Mouse (Mus musculus): ENCODE measurements around the gene Samd4. TPM values are rescaled to one million over a fixed set of nuclear protein-coding genes. Genes with fewer than 3 reads are reported as not detected.
A peak's percentile ranks its signal among the peaks of the same experiment; 100 is the strongest.

The Samd4 gene
- polyA plus RNA-seq, 1 experiment from 2014 or later: 16.1 TPM

DNA sequence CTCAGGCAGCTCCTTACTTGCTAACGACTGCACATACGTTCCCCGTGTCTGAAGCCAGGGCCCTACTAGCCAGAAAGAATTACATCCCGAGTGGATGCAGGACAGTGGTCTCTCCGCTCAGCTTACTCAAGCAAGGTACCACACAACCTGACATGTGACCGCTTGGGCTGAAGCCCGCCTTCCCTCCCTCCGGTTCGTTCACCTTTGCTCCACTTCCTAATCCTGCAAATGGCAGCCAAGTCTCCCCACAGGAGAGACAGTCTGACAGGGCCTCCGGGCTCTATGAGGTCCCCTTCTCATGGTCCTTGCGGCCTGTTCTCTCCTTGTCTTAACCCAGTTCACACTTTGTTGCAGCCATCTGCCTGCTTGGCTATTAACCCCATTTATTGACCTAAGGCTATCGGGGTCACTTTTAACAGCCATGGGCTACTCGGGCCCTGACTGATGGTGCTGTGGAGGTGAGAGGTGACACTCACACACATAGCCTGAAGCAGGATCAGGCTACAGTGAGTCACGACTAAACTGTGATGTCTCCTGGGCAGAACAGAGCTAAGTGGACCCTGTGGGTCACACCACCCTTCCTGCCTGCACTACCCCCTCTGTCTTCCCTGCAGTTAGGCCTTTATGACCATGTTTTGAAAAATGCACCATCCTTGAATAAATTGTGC, 192.5 kb downstream of the Samd4 start:
- peaks cover 27% of the 10 kb centered on the region for H3K4me1 ChIP-seq (ENCODE audit: control insufficient read depth, insufficient read depth, low read length)
- no peak overlapping the region for H3K4me3 ChIP-seq (ENCODE audit: low read length)
- ATAC-seq (replicated peaks; ENCODE audit: extremely low read depth, insufficient read depth, low FRiP score): no peak
- H3K27me3 ChIP-seq (ENCODE audit: control insufficient read depth, insufficient read depth, low read length): no peaks in the 10 kb centered on the region
- 87% methylated on average over 14 of the region's 14 CpGs for WGBS
- no peak overlapping the region for H3K4me2 ChIP-seq (ENCODE audit: low read depth, low read length)
- H3K9me3 ChIP-seq (replicated peaks; ENCODE audit: control insufficient read depth, low read length): no peaks in the 10 kb centered on the region
- no peak overlapping the region for H3K27ac ChIP-seq (ENCODE audit: low read length)
- H3K9ac ChIP-seq (ENCODE audit: low read length): no peak overlapping the region
- peaks cover 3% of the 10 kb centered on the region for H3K36me3 ChIP-seq (ENCODE audit: control insufficient read depth, insufficient read depth)

DNA sequence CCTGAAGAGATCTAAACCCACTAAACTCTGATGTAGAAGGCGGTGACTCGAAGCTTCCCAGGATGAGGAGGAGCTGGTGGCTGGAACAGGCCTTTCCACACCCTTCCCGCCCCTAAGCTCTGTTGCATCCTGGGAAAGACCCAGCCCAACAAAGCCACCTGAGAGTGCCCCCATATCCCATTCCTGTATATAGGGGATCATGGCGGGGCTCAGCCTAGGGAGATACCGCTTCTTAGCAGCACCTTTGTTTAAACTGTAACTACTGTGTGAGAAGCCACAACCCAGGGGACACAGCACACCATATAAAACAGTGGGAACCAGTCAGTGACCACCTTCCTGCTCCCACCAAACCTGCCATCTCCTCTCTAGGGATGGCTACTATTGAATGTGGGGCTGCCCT, 193.2 kb downstream of the Samd4 start:
- no peak overlapping the region for H3K9ac ChIP-seq (ENCODE audit: low read length)
- H3K4me2 ChIP-seq (ENCODE audit: low read depth, low read length): no peak overlapping the region
- H3K27me3 ChIP-seq (ENCODE audit: control insufficient read depth, insufficient read depth, low read length): no peaks in the 10 kb centered on the region
- H3K4me1 ChIP-seq (ENCODE audit: control insufficient read depth, insufficient read depth, low read length): peaks cover 27% of the 10 kb centered on the region
- no peaks in the 10 kb centered on the region for H3K9me3 ChIP-seq (replicated peaks; ENCODE audit: control insufficient read depth, low read length)
- peaks cover 3% of the 10 kb centered on the region for H3K36me3 ChIP-seq (ENCODE audit: control insufficient read depth, insufficient read depth)
- 89% methylated on average over 5 of the region's 5 CpGs for WGBS
- no peak overlapping the region for H3K27ac ChIP-seq (ENCODE audit: low read length)
- ATAC-seq (replicated peaks; ENCODE audit: extremely low read depth, insufficient read depth, low FRiP score): no peak
- H3K4me3 ChIP-seq (ENCODE audit: low read length): no peak overlapping the region

DNA sequence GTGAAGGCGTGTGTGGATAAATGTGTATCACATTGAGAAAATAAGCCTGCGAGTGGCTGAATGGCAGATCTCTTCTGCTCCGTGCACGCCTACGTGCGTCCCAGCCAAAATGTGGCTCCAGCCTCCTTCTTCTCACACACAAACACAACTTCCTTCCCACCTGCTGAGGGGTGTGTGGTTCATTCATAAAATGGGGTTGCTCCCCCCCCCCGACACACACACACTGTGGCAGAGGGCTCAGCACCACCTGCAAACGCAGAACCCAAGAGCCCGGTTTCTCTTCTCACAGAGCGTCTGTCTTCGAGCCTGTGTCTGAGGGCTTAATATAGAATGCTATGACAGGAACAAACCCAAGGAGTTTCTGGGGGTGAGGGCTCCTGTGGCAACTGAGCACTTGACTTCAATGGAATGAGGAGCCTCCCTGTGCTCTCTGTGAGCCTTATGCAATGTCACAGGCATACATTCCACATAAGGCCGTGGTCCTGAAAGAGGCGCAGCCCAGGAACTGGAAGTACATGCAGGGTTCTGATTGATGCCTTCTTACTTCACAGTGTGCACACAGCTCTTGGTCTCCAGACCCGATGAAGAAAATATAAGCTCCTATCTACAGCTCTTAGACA, 194.4 kb downstream of the Samd4 start:
- Histone ChIP-seq H3K27me3 (ENCODE audit: control insufficient read depth, insufficient read depth, low read length) (no peaks in the 10 kb centered on the region), H3K9me3 (replicated peaks; ENCODE audit: control insufficient read depth, low read length) (no peaks in the 10 kb centered on the region), H3K27ac (ENCODE audit: low read length) (peak overlapping the region; percentile 76), H3K4me1 (ENCODE audit: control insufficient read depth, insufficient read depth, low read length) (peaks cover 27% of the 10 kb centered on the region), H3K4me3 (ENCODE audit: low read length) (no peak overlapping the region), H3K4me2 (ENCODE audit: low read depth, low read length) (peak overlapping the region; percentile 39; the same call in 1 of the 2 replicates), H3K9ac (ENCODE audit: low read length) (peak overlapping the region; percentile 48; the same call in 1 of the 2 replicates), H3K36me3 (ENCODE audit: control insufficient read depth, insufficient read depth) (peaks cover 3% of the 10 kb centered on the region; the same call in 1 of the 2 replicates)
- peak; percentile 58; the same call in 1 of the 2 replicates for ATAC-seq (replicated peaks; ENCODE audit: extremely low read depth, insufficient read depth, low FRiP score)
- WGBS: 48% methylated on average over 14 of the region's 14 CpGs

DNA sequence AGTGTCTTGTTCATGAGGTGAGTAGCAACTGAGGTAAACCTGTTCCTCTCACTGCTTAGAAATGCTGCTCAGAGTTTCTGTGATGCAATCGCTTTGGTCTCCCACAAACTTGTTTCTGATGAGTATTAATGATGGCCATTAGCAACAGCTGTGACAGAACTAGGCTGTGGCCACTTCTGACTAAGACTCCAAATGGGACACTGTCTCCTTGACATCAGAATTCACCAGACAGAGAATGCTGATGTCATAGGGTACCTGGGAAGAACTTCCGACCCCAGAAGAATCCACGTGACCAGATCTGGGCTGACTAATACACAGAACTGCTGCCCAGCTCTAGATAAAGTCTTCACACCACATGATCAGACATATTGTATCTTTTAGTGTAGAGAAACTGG, 194.9 kb downstream of the Samd4 start:
- Histone ChIP-seq H3K36me3 (ENCODE audit: control insufficient read depth, insufficient read depth) (peaks cover 3% of the 10 kb centered on the region; the same call in 1 of the 2 replicates), H3K4me2 (ENCODE audit: low read depth, low read length) (no peak overlapping the region), H3K27ac (ENCODE audit: low read length) (peak overlapping the region; percentile 76), H3K9me3 (replicated peaks; ENCODE audit: control insufficient read depth, low read length) (no peaks in the 10 kb centered on the region), H3K27me3 (ENCODE audit: control insufficient read depth, insufficient read depth, low read length) (no peaks in the 10 kb centered on the region), H3K4me3 (ENCODE audit: low read length) (no peak overlapping the region), H3K9ac (ENCODE audit: low read length) (no peak overlapping the region), H3K4me1 (ENCODE audit: control insufficient read depth, insufficient read depth, low read length) (peaks cover 27% of the 10 kb centered on the region)
- WGBS: 69% methylated on average over 3 of the region's 3 CpGs
- ATAC-seq (replicated peaks; ENCODE audit: extremely low read depth, insufficient read depth, low FRiP score): no peak

DNA sequence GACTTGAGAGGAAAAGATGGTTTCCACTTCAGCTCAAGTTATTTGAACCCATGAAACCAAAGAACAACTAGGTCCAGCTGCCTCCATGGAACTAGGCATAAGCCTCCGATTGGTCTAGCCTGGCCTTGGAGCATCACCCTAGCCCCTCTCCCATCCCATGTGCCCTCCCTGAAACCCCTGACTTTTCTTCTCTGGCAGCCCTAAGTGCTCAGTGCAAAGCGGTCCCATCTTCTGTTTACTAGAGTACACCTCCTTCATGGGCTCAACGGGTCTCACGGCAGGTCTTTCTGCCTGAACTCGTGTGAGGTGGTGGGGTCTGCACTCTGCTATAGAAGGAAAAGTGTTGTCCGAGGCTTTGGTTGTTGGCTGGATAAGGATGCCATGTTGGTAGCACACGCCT, 197.3 kb downstream of the Samd4 start:
- peaks cover 4% of the 10 kb centered on the region; the same call in 1 of the 2 replicates for H3K36me3 ChIP-seq (ENCODE audit: control insufficient read depth, insufficient read depth)
- H3K27me3 ChIP-seq (ENCODE audit: control insufficient read depth, insufficient read depth, low read length): no peaks in the 10 kb centered on the region
- H3K27ac ChIP-seq (ENCODE audit: low read length): no peak overlapping the region

DNA sequence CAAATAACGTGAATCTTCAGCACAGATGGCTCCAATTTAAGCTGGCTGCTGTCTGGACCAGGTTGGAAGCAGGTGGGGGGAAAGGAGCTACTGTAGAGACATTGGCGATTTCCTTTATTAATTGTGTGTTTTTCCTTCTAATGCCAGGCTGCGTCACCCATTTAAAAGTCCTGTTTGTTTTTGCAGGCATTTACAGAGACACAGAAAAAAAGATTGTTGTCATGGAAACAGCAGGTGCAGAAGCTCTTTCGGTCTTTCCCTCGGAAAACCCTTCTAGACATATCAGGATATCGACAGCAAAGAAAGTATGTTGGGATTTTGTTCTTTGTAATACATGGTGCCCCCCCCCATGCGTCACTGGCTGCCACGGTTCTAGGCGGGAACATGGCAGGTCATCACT, 200.7 kb downstream of the Samd4 start:
- Histone ChIP-seq H3K4me3 (ENCODE audit: low read length) (no peak overlapping the region), H3K27me3 (ENCODE audit: control insufficient read depth, insufficient read depth, low read length) (no peaks in the 10 kb centered on the region), H3K4me2 (ENCODE audit: low read depth, low read length) (peak overlapping the region; percentile 52), H3K36me3 (ENCODE audit: control insufficient read depth, insufficient read depth) (peaks cover 7% of the 10 kb centered on the region; the same call in 1 of the 2 replicates), H3K27ac (ENCODE audit: low read length) (peak overlapping the region; percentile 94), H3K9me3 (replicated peaks; ENCODE audit: control insufficient read depth, low read length) (no peaks in the 10 kb centered on the region), H3K4me1 (ENCODE audit: control insufficient read depth, insufficient read depth, low read length) (peaks cover 42% of the 10 kb centered on the region), H3K9ac (ENCODE audit: low read length) (peak overlapping the region; percentile 10)
- 49% methylated on average over 9 of the region's 9 CpGs for WGBS
- ATAC-seq (replicated peaks; ENCODE audit: extremely low read depth, insufficient read depth, low FRiP score): no peak

More for the DNA sequence above, 197.3 kb downstream of the Samd4 start:
- no peak overlapping the region for H3K4me3 ChIP-seq (ENCODE audit: low read length)
- H3K4me1 ChIP-seq (ENCODE audit: control insufficient read depth, insufficient read depth, low read length): peaks cover 40% of the 10 kb centered on the region
- H3K9me3 ChIP-seq (replicated peaks; ENCODE audit: control insufficient read depth, low read length): no peaks in the 10 kb centered on the region
- ATAC-seq (replicated peaks; ENCODE audit: extremely low read depth, insufficient read depth, low FRiP score): no peak
- WGBS: 88% methylated on average over 7 of the region's 7 CpGs
- no peak overlapping the region for H3K9ac ChIP-seq (ENCODE audit: low read length)
- H3K4me2 ChIP-seq (ENCODE audit: low read depth, low read length): no peak overlapping the region

DNA sequence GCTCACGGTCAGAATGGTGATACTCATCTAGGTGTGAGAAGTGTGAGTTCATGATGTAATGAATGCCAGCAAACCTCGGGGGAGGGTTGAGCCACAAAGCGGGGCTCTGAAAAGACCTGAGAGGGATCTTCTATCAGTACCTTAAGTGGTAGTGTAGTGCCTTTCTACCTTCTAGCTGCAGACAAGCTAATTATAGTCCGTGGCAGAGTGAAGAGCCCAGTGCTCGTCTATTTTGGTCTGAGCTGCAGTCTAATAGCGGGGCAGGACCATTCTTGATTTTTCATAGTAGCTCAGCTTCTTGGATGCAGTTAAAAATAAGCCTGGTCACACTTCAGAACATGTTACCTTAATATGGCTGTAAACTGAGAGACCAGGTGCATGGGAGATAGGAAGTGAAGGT, 201.2 kb downstream of the Samd4 start:
- Histone ChIP-seq H3K4me2 (ENCODE audit: low read depth, low read length) (peak overlapping the region; percentile 52), H3K36me3 (ENCODE audit: control insufficient read depth, insufficient read depth) (peaks cover 7% of the 10 kb centered on the region; the same call in 1 of the 2 replicates), H3K27ac (ENCODE audit: low read length) (peak overlapping the region; percentile 94), H3K9me3 (replicated peaks; ENCODE audit: control insufficient read depth, low read length) (no peaks in the 10 kb centered on the region), H3K4me3 (ENCODE audit: low read length) (peak overlapping the region; percentile 11), H3K9ac (ENCODE audit: low read length) (peak overlapping the region; percentile 45), H3K4me1 (ENCODE audit: control insufficient read depth, insufficient read depth, low read length) (peaks cover 43% of the 10 kb centered on the region), H3K27me3 (ENCODE audit: control insufficient read depth, insufficient read depth, low read length) (no peaks in the 10 kb centered on the region)
- 35% methylated on average over 6 of the region's 6 CpGs for WGBS
- ATAC-seq (replicated peaks; ENCODE audit: extremely low read depth, insufficient read depth, low FRiP score): peak; percentile 69

DNA sequence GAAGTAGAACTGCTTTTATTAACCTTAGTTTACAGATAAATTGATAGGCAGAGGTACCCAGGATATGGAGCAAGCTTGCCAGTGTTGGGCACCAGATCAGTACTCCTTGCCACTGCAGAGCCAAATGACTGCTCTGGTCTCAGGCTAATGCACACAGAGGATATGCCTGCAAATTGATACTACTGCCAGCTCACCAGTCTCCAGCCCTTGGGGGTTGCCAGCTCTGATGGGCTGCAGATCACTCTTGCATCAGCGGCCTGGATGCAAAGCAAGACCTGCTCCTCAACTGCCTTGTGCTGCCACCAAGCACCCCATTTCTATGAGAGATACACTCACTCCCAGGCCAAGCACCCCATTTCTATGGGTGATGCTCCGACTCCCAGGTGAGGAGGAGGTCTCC, 202.0 kb downstream of the Samd4 start:
- no peak for ATAC-seq (replicated peaks; ENCODE audit: extremely low read depth, insufficient read depth, low FRiP score)
- Histone ChIP-seq H3K9me3 (replicated peaks; ENCODE audit: control insufficient read depth, low read length) (no peaks in the 10 kb centered on the region), H3K4me2 (ENCODE audit: low read depth, low read length) (no peak overlapping the region), H3K4me1 (ENCODE audit: control insufficient read depth, insufficient read depth, low read length) (peaks cover 45% of the 10 kb centered on the region), H3K27ac (ENCODE audit: low read length) (peak overlapping the region; percentile 94), H3K36me3 (ENCODE audit: control insufficient read depth, insufficient read depth) (peaks cover 7% of the 10 kb centered on the region; the same call in 1 of the 2 replicates), H3K27me3 (ENCODE audit: control insufficient read depth, insufficient read depth, low read length) (no peaks in the 10 kb centered on the region), H3K4me3 (ENCODE audit: low read length) (no peak overlapping the region), H3K9ac (ENCODE audit: low read length) (no peak overlapping the region; the same call in 1 of the 2 replicates)
- 78% methylated on average over 2 of the region's 2 CpGs for WGBS

DNA sequence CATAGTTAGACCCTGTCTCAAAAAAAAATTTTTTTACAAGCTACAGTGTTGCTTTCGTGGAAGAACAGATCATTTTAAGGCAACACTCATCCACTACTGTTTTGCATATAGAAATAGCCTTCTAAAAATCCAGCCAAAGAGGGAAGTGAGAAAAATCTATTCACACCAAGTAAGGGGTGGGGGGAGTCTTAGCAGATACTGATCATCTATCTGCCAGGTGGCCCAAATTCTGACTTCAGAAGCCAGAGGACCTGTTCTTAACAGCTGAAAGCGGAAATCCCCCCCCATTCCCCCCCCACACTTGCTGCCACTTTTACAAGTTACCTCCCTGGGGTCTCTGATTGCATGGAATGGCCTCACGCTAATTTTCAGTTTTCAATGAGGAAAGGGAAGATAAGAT, 203.5 kb downstream of the Samd4 start:
- no peaks in the 10 kb centered on the region for H3K9me3 ChIP-seq (replicated peaks; ENCODE audit: control insufficient read depth, low read length)
- H3K4me3 ChIP-seq (ENCODE audit: low read length): no peak overlapping the region
- H3K9ac ChIP-seq (ENCODE audit: low read length): no peak overlapping the region; the same call in 1 of the 2 replicates
- peak overlapping the region; percentile 72 for H3K4me2 ChIP-seq (ENCODE audit: low read depth, low read length)
- no peaks in the 10 kb centered on the region for H3K27me3 ChIP-seq (ENCODE audit: control insufficient read depth, insufficient read depth, low read length)
- H3K36me3 ChIP-seq (ENCODE audit: control insufficient read depth, insufficient read depth): peaks cover 10% of the 10 kb centered on the region; the same call in 1 of the 2 replicates
- ATAC-seq (replicated peaks; ENCODE audit: extremely low read depth, insufficient read depth, low FRiP score): no peak
- H3K4me1 ChIP-seq (ENCODE audit: control insufficient read depth, insufficient read depth, low read length): peaks cover 50% of the 10 kb centered on the region
- WGBS: 55% methylated on average over 3 of the region's 3 CpGs
- H3K27ac ChIP-seq (ENCODE audit: low read length): peak overlapping the region; percentile 83
